Mouse (Mus musculus) stomach, postnatal 0 days (tissue): Measurements from ENCODE around the gene Pnp.

Source experiments
- CTCF ChIP-seq: IDR thresholded peaks from 2 replicates; pipeline ENCODE4 v1.5.1; 2016; ENCODE audit warnings: antibody characterized with exemption, low read depth, mild to moderate bottlenecking, moderate library complexity
- EP300 ChIP-seq: optimal IDR thresholded peaks from 2 replicates; pipeline ENCODE3; 2016; ENCODE audit warnings: antibody characterized with exemption

GRCm38 (mm10) chr14:50895407-50895806, 35.5 kb upstream of the Pnp start:
- TF ChIP-seq CTCF = no peak
- TF ChIP-seq EP300 = no peak
